Mouse (Mus musculus) intestine, postnatal 0 days (tissue): ENCODE measurements around the gene Mef2c. TPM values are rescaled to one million over a fixed set of nuclear protein-coding genes. Genes with fewer than 3 reads are reported as not detected.

Source experiments
- ATAC-seq: fragments of 200-750 bp; cut with Nextera tagmentation; 2 replicates; pipeline ENCODE4 v1.8.0; 2017; ENCODE audit warnings: mild to moderate bottlenecking, moderate TSS enrichment, moderate library complexity
- H3K27ac ChIP-seq: fragments of 300-500 bp; sonication (generic); 2 replicates; pipeline ENCODE4 v1.5.1; 2014; ENCODE audit warnings: mild to moderate bottlenecking, low read depth, low read length, moderate library complexity
- H3K27me3 ChIP-seq: fragments of 300-500 bp; sonication (generic); replicated peaks from 2 replicates; pipeline ENCODE4 v1.6.1; 2014; ENCODE audit warnings: low read length, mixed read lengths; ENCODE audit not compliant: control insufficient read depth, insufficient read depth
- H3K36me3 ChIP-seq: fragments of 300-500 bp; sonication (generic); 2 replicates; pipeline ENCODE4 v1.6.1; 2014; ENCODE audit warnings: mild to moderate bottlenecking, moderate library complexity; ENCODE audit not compliant: control insufficient read depth, insufficient read depth
- H3K4me1 ChIP-seq: fragments of 300-500 bp; sonication (generic); replicated peaks from 2 replicates; pipeline ENCODE4 v1.6.1; 2014; ENCODE audit warnings: antibody characterized with exemption, low read length, mixed read lengths; ENCODE audit not compliant: control insufficient read depth, insufficient read depth
- H3K4me2 ChIP-seq: fragments of 300-500 bp; sonication (generic); replicated peaks from 2 replicates; pipeline ENCODE4 v1.6.1; 2014; ENCODE audit warnings: low read depth, mild to moderate bottlenecking, moderate library complexity
- H3K4me3 ChIP-seq: fragments of 300-500 bp; sonication (generic); 2 replicates; pipeline ENCODE4 v1.5.1; 2014; ENCODE audit warnings: low read depth, low read length
- H3K9ac ChIP-seq: fragments of 300-500 bp; sonication (generic); 2 replicates; pipeline ENCODE4 v1.6.1; 2014; ENCODE audit warnings: mild to moderate bottlenecking, low read depth, low read length
- H3K9me3 ChIP-seq: fragments of 300-500 bp; sonication (generic); 2 replicates; pipeline ENCODE4 v1.6.1; 2016; ENCODE audit warnings: mixed run types; ENCODE audit not compliant: control insufficient read depth
- CTCF ChIP-seq: sonication (generic); IDR thresholded peaks from 2 replicates; pipeline ENCODE4 v1.5.1; 2016; ENCODE audit warnings: low read depth, mild to moderate bottlenecking, control low read depth, antibody characterized with exemption, moderate library complexity
- WGBS: fragments of 180-500 bp; shearing (Covaris S2); extraction: QIAGEN DNeasy Blood & Tissue Kit; methylation state at CpG from one replicate; pipeline ENCODE4 v1.1.7; 2014; 5-methylcytosine and 5-hydroxymethylcytosine counted together
- polyA plus RNA-seq: library from polyadenylated mRNA; unstranded; fragments of >200 nt; fragmentation: Nextera tagmentation; extraction: Ambion mirVana; gene quantifications from 2 replicates; pipeline ENCODE4 v1.2.1, GENCODE M21; 2015

Mef2c gene
- polyA plus RNA-seq, 1 experiment from 2014 or later = 19.2 TPM

DNA sequence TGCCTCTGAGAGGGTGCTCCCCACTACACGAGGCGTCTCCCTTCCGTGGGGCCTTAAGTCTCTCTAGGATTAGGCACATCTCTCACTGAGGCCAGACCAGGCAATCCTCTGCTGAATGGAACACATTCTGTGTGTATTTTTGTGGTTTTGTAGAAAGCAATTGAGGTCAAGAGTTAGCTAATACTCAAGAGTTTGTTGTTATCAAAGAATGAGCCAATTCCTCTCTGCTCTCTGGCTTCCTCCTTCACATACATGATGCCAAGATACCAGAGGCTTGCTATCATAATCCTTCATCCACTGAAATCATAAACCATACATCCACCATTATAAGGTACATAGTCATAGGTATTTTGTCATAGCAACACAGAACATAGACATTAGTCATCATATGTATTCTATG, 6.1 kb upstream of the Mef2c start:
- Histone ChIP-seq H3K9ac (no peak overlapping the region), H3K27me3 (no peaks in the 10 kb centered on the region), H3K36me3 (no peaks in the 10 kb centered on the region), H3K4me2 (no peak overlapping the region), H3K4me3 (no peak overlapping the region), H3K9me3 (no peaks in the 10 kb centered on the region), H3K4me1 (no peaks in the 10 kb centered on the region), H3K27ac (no peak overlapping the region)
- 85% methylated on average over 3 of the region's 3 CpGs for WGBS
- ATAC-seq = no peak
- TF ChIP-seq CTCF = no peak

DNA sequence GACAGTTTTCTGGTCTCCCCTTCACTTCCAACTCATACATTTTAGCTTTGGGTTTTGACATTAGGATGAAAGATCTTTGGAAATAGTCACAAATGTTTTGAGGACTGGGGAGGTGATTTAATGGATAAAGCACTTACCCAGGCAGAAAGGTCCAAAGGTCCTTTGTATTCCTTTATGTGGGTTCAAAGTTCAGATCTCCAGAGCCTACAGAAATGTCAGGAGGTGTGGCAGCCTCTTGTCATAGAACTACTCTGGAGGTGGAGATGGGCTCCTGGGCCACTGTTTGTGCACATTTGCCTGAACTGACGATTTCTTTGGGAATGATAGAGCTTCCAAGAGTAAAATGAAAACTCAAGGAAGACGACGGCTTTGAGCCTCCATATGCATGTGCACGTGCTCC, 4.3 kb upstream of the Mef2c start:
- no peaks in the 10 kb centered on the region for H3K4me1 ChIP-seq
- no peaks in the 10 kb centered on the region for H3K36me3 ChIP-seq
- H3K4me3 ChIP-seq = no peak overlapping the region
- WGBS = 78% methylated on average over 4 of the region's 4 CpGs
- H3K27me3 ChIP-seq = no peaks in the 10 kb centered on the region
- no peak overlapping the region for H3K9ac ChIP-seq
- ATAC-seq = peak; percentile 64; the same call in 1 of the 2 replicates
- H3K4me2 ChIP-seq = no peak overlapping the region
- H3K9me3 ChIP-seq = no peaks in the 10 kb centered on the region
- TF ChIP-seq CTCF = no peak
- no peak overlapping the region for H3K27ac ChIP-seq

DNA sequence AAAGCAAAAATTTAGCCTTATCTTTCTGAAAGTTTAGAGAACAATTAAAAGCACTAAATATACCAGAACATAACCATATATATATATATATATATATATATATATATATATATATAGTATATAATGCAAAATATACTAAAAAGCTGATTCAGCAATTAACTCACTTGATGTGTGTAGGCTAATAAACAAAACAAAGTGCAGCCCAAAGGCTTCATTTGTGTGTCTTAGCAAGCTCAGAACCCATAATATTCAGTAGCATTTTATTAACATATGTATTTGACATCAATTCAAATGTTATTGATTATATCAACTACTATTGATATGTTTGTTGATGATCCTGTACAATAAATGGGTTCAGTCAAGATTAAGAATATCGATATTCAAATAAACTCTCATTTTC, 3.9 kb downstream of the Mef2c start:
- Histone ChIP-seq H3K9me3 (no peaks in the 10 kb centered on the region), H3K9ac (no peak overlapping the region), H3K4me3 (no peak overlapping the region), H3K27ac (no peak overlapping the region), H3K4me2 (no peak overlapping the region), H3K36me3 (no peaks in the 10 kb centered on the region), H3K27me3 (no peaks in the 10 kb centered on the region), H3K4me1 (no peaks in the 10 kb centered on the region)
- 81% methylated on average over 1 of the region's 1 CpGs for WGBS
- no peak for ATAC-seq
- no peak for TF ChIP-seq CTCF

DNA sequence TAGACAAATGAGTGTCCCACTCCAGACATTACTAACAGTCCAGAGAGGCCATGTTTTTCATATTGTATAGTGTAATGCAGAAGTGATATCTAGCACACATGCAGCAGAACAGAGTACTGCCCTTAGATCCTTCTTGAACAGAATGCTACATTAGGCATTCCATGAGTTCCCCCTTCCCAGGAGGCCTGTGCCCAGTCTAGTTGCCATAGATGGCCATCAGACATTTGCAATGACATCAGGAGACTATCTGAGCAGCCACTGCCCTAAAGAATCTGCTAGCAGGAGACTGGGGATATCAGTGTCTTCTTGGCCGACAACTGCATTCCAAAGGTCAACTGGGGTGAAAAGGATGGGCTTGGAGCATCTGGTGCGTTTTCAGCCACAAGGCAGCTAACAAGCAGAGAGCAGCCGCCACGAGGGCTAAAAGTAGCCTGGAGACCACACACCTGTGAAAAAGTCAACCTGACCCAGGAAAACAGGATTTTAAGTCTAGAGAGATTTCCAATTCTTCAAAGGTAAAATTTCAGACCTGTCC, 11.2 kb downstream of the Mef2c start:
- Histone ChIP-seq H3K36me3 (no peaks in the 10 kb centered on the region), H3K27ac (no peak overlapping the region), H3K4me2 (no peak overlapping the region), H3K27me3 (no peaks in the 10 kb centered on the region), H3K9me3 (no peaks in the 10 kb centered on the region), H3K9ac (no peak overlapping the region), H3K4me1 (no peaks in the 10 kb centered on the region), H3K4me3 (no peak overlapping the region)
- ATAC-seq = no peak
- WGBS = 44% methylated on average over 4 of the region's 4 CpGs
- TF ChIP-seq CTCF = no peak

DNA sequence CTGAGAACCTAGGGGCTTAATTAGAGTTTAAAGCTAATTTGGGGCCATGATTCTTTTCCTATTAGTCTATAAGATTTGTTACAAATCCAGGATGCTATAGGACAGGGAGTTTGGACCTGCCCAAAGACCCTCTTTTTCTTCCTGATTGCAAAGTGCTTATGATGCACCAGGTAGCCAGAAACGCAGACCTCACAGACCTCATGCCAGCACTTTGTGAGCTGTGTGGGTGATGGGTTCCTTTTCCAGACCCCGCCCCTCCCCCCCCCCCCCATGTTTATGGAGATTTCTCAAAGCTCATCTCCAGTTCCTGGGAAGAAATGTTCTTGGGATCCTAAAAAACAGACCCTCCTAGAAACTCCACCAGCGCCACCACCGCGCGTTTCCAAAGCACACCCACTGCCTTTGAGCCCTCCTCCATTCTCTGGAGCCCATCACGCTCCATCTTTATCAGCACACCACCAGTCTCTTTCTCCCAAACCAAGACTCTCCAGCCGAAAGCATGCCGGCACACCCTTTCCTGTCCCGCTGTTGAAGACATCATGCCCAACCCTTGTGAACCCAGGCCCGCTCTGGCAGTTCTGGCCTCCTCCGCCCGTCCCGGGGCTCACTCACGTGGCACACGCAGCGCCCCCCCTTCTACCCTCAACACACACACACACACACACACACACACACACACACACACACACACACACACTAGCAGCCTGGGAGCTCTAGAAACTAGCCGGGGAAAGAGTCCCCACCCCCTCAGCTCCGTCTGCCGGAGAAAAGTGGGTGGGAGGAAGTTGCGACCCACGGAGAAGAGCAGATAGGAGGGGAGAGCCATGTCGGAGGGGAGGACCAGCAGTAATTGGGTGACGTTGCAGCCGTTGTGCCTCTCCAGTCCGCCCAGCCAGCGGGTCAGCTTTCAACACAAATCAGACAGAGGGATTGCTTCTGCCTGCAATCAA, 14.1 kb downstream of the Mef2c start:
- Histone ChIP-seq H3K4me2 (peak overlapping the region; percentile 75), H3K9me3 (no peaks in the 10 kb centered on the region), H3K4me1 (no peaks in the 10 kb centered on the region), H3K4me3 (peak overlapping the region; percentile 42), H3K36me3 (no peaks in the 10 kb centered on the region), H3K27ac (no peak overlapping the region), H3K27me3 (no peaks in the 10 kb centered on the region), H3K9ac (peak overlapping the region; percentile 37; the same call in 1 of the 2 replicates)
- peak; percentile 41; the same call in 1 of the 2 replicates for ATAC-seq
- TF ChIP-seq CTCF = peak; percentile 11; the same call in 1 of the 2 replicates
- 2% methylated on average over 26 of the region's 27 CpGs for WGBS

DNA sequence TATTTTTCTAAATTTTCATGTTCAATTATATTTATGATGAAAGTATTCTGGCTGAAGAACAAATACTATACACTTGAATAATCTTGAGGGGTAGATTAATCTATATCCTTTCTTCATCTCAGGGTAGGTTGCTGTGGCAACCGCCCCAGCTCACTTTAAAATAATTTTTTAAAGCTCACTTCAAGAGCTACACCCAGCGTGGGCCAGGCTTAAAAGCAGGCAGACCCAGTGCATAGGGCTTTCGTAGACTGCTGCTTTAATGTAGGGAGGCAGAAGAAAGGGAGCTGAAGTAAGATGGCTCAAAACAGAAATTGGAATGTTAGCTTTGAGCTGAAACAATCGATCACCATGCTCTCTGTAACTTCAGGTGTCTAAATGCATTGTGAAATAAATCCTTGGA, 17.0 kb downstream of the Mef2c start:
- no peak for ATAC-seq
- no peak for TF ChIP-seq CTCF
- H3K4me2 ChIP-seq = no peak overlapping the region
- no peak overlapping the region for H3K27ac ChIP-seq
- no peaks in the 10 kb centered on the region for H3K36me3 ChIP-seq
- H3K9ac ChIP-seq = no peak overlapping the region
- peaks cover 3% of the 10 kb centered on the region for H3K27me3 ChIP-seq
- no peak overlapping the region for H3K4me3 ChIP-seq
- no peaks in the 10 kb centered on the region for H3K9me3 ChIP-seq
- WGBS = 64% methylated on average over 4 of the region's 4 CpGs
- no peaks in the 10 kb centered on the region for H3K4me1 ChIP-seq
